Mouse (Mus musculus) ovary, postnatal 36 days (tissue): Measurements from ENCODE around the gene Wwox.

Source experiments
- DNase-seq: peaks from one replicate; pipeline ENCODE4 v3.0.0; 2022; ENCODE audit warnings: low spot score, mixed read lengths

The Wwox gene

GRCm38 (mm10) chr8:114536201-114536600, 96.7 kb downstream of the Wwox start:
- DNase-seq = no peak

GRCm38 (mm10) chr8:114541132-114541531, 101.7 kb downstream of the Wwox start:
- DNase-seq = no peak

GRCm38 (mm10) chr8:114548360-114548759, 108.9 kb downstream of the Wwox start:
- no peak for DNase-seq

GRCm38 (mm10) chr8:114548837-114549236, 109.4 kb downstream of the Wwox start:
- DNase-seq = no peak

GRCm38 (mm10) chr8:114550029-114550428, 110.6 kb downstream of the Wwox start:
- no peak for DNase-seq

- no peak for DNase-seq
These were observed 113.2 kb downstream of the Wwox start for GRCm38 (mm10) chr8:114552606-114553005.

GRCm38 (mm10) chr8:114554966-114555365, 115.5 kb downstream of the Wwox start:
- DNase-seq = no peak

GRCm38 (mm10) chr8:114555491-114556202, 116.2 kb downstream of the Wwox start:
- no peak for DNase-seq

GRCm38 (mm10) chr8:114561191-114561590, 121.7 kb downstream of the Wwox start:
- no peak for DNase-seq

GRCm38 (mm10) chr8:114562486-114562885, 123.0 kb downstream of the Wwox start:
- no peak for DNase-seq

- DNase-seq = no peak
These were observed 123.9 kb downstream of the Wwox start for GRCm38 (mm10) chr8:114563361-114563760.

GRCm38 (mm10) chr8:114564036-114564435, 124.6 kb downstream of the Wwox start:
- no peak for DNase-seq

GRCm38 (mm10) chr8:114568531-114569166, 129.2 kb downstream of the Wwox start:
- DNase-seq = no peak

- no peak for DNase-seq
These were observed 133.7 kb downstream of the Wwox start for GRCm38 (mm10) chr8:114573014-114573746.

GRCm38 (mm10) chr8:114573747-114574093, 134.3 kb downstream of the Wwox start:
- DNase-seq = no peak

- no peak for DNase-seq
These were observed 139.8 kb downstream of the Wwox start for GRCm38 (mm10) chr8:114579292-114579691.

GRCm38 (mm10) chr8:114580684-114581083, 141.2 kb downstream of the Wwox start:
- DNase-seq = no peak

- no peak for DNase-seq
These were observed 150.9 kb downstream of the Wwox start for GRCm38 (mm10) chr8:114590336-114590867.

- peak; percentile 27 for DNase-seq
These were observed 152.1 kb downstream of the Wwox start for GRCm38 (mm10) chr8:114591296-114592280.

GRCm38 (mm10) chr8:114593424-114594157, 154.1 kb downstream of the Wwox start:
- DNase-seq = no peak

- no peak for DNase-seq
These were observed 155.4 kb downstream of the Wwox start for GRCm38 (mm10) chr8:114594811-114595210.
